Comparison of ENCODE assay signal across 8 mouse cellular contexts in the genomic region with DNA sequence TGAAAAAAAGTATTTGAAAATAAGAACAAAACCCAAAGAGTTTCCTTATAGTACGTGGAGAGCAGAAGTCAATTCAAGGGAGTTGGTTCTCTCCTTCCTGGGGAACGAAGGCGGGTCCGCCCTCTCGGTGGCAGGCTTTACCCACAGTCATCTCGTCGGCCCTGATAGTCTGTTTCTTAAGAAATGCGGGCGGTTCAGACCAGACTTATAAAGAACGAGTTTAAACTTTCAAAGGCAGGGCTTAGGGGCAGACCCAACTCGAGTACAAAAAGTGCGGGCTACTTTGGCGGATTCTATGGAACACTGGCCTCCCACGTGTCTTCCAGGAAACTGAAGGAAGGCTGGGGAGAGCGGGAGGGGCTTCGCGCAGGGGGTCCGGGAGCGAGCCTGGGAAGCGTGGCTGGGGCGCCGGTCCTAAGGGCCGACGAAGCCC. TPM values are rescaled to one million over a fixed set of nuclear protein-coding genes. Genes with fewer than 3 reads are reported as not detected.
A peak's percentile ranks its signal among the peaks of the same experiment; 100 is the strongest.
DNase-seq lines count a peak whose midpoint lies in the region; ATAC-seq and TF ChIP-seq lines count a peak whose summit lies in the region.

No protein-coding gene starts in this region.

- no peak for TF ChIP-seq POLR2A in bone marrow, adult 2 months (IDR thresholded peaks at IDR 0.05; ENCODE audit: borderline replicate concordance, control insufficient read depth, low read depth, low read length)

- H3K9ac ChIP-seq in heart, embryonic 16.5 days (ENCODE audit: low read length) = peak overlapping the region; percentile 98
- H3K9ac ChIP-seq in liver, embryonic 16.5 days (ENCODE audit: low read depth, low read length) = peak overlapping the region; percentile 86

- H3K27me3 ChIP-seq in heart, embryonic 16.5 days (ENCODE audit: control insufficient read depth, insufficient read depth, low read length) = no peaks in the 10 kb centered on the region
- no peaks in the 10 kb centered on the region for H3K27me3 ChIP-seq in liver, embryonic 16.5 days (ENCODE audit: control insufficient read depth, insufficient read depth, low read depth, low read length)

- TF ChIP-seq CTCF in bone marrow, adult 2 months (IDR thresholded peaks at IDR 0.05; ENCODE audit: control insufficient read depth, insufficient read depth, low read length) = peak; percentile 58; the same call in 1 of the 2 replicates

- DNase-seq in kidney, adult 11 months = peak; percentile 87
- DNase-seq in kidney, adult 18-20 months = no peak
- DNase-seq in spleen, adult 18-20 months = peak; percentile 70 to 76
- no peak for DNase-seq in ovary, postnatal 10 days (ENCODE audit: low spot score)
- no peak for DNase-seq in cerebellum, postnatal 10 days

- ATAC-seq in heart, embryonic 16.5 days (replicated peaks; ENCODE audit: extremely low read depth, insufficient read depth, low FRiP score) = peak; percentile 71
- peak; percentile 43 for ATAC-seq in liver, embryonic 16.5 days (ENCODE audit: low read depth)

- H3K4me2 ChIP-seq in heart, embryonic 16.5 days (ENCODE audit: low read depth, low read length) = peak overlapping the region; percentile 90
- peak overlapping the region; percentile 90 for H3K4me2 ChIP-seq in liver, embryonic 16.5 days (ENCODE audit: low read depth, low read length)

- H3K36me3 ChIP-seq in heart, embryonic 16.5 days (ENCODE audit: control insufficient read depth, insufficient read depth) = peaks cover 4% of the 10 kb centered on the region; the same call in 1 of the 2 replicates
- no peaks in the 10 kb centered on the region for H3K36me3 ChIP-seq in liver, embryonic 16.5 days (ENCODE audit: control insufficient read depth, insufficient read depth)

- under 1% methylated on average over 24 of the region's 24 CpGs for WGBS in bone marrow, adult 2 months
- under 1% methylated on average over 24 of the region's 24 CpGs for WGBS in heart, embryonic 16.5 days
- 1% methylated on average over 24 of the region's 24 CpGs for WGBS in liver, embryonic 16.5 days (ENCODE audit: insufficient replicate concordance)

- H3K4me1 ChIP-seq in bone marrow, adult 2 months (ENCODE audit: control insufficient read depth, insufficient read depth, low read length) = no peaks in the 10 kb centered on the region
- peaks cover 13% of the 10 kb centered on the region for H3K4me1 ChIP-seq in heart, embryonic 16.5 days (ENCODE audit: control insufficient read depth, insufficient read depth, low read length)
- peaks cover 25% of the 10 kb centered on the region for H3K4me1 ChIP-seq in liver, embryonic 16.5 days (ENCODE audit: control insufficient read depth, low read depth, low read length)

- peak overlapping the region; percentile 79 for H3K4me3 ChIP-seq in bone marrow, adult 2 months (replicated peaks; ENCODE audit: control insufficient read depth, low read depth, low read length)
- H3K4me3 ChIP-seq in heart, embryonic 16.5 days (ENCODE audit: low read length) = peak overlapping the region; percentile 85
- peak overlapping the region; percentile 97 for H3K4me3 ChIP-seq in liver, embryonic 16.5 days (ENCODE audit: low read depth, low read length)

- no peaks in the 10 kb centered on the region for H3K9me3 ChIP-seq in heart, embryonic 16.5 days (replicated peaks; ENCODE audit: control insufficient read depth, low read length)
- no peaks in the 10 kb centered on the region for H3K9me3 ChIP-seq in liver, embryonic 16.5 days (replicated peaks; ENCODE audit: control insufficient read depth, low read length)

- H3K27ac ChIP-seq in bone marrow, adult 2 months (ENCODE audit: control insufficient read depth, insufficient read depth, low read depth, low read length, poor library complexity) = peak overlapping the region; percentile 100
- H3K27ac ChIP-seq in heart, embryonic 16.5 days (ENCODE audit: low read length) = peak overlapping the region; percentile 98
- H3K27ac ChIP-seq in liver, embryonic 16.5 days (ENCODE audit: low read length) = peak overlapping the region; percentile 99

RNA-seq across cellular contexts. Expression of gene Arf6, which starts 0.5 kb away (rescaled TPM):
- 48.1 and 48.4 TPM in 2 replicates for polyA plus RNA-seq in bone marrow, adult 2 months (2011; ENCODE audit: insufficient read depth, insufficient read length, low replicate concordance, missing spikeins)
- polyA plus RNA-seq in heart, embryonic 16.5 days (2015; fragmentation: Nextera tagmentation; extraction: Ambion mirVana) = 31.1 and 32.3 TPM in 2 replicates
- 21.8 TPM in 2 replicates for polyA plus RNA-seq in liver, embryonic 16.5 days (2015; fragmentation: Nextera tagmentation; extraction: Ambion mirVana)

RNA-seq across cellular contexts. Expression of gene Gm9887, which starts 0.8 kb away (rescaled TPM):
- polyA plus RNA-seq in bone marrow, adult 2 months (2011; ENCODE audit: insufficient read depth, insufficient read length, low replicate concordance, missing spikeins) = not detected in 2 replicates
- 1.5 and 1.7 TPM in 2 replicates for polyA plus RNA-seq in heart, embryonic 16.5 days (2015; fragmentation: Nextera tagmentation; extraction: Ambion mirVana)
- polyA plus RNA-seq in liver, embryonic 16.5 days (2015; fragmentation: Nextera tagmentation; extraction: Ambion mirVana) = 0.32 and 1.1 TPM in 2 replicates

RNA-seq across cellular contexts. Expression of gene Nemf, which starts 14.5 kb away (rescaled TPM):
- 28.9 and 43.5 TPM in 2 replicates for polyA plus RNA-seq in bone marrow, adult 2 months (2011; ENCODE audit: insufficient read depth, insufficient read length, low replicate concordance, missing spikeins)
- 62.6 and 68.5 TPM in 2 replicates for polyA plus RNA-seq in heart, embryonic 16.5 days (2015; fragmentation: Nextera tagmentation; extraction: Ambion mirVana)
- polyA plus RNA-seq in liver, embryonic 16.5 days (2015; fragmentation: Nextera tagmentation; extraction: Ambion mirVana) = 33.7 and 34.2 TPM in 2 replicates

Comparison
In these comparisons a context has a peak if more than half of its experiments do, and no peak if none do; other contexts are left out.
1. DNase-seq: peak in kidney, adult 11 months (single experiment) and spleen, adult 18-20 months (2 of 2); none in kidney, adult 18-20 months (single experiment), ovary, postnatal 10 days (single experiment) and cerebellum, postnatal 10 days (0 of 2).
2. Peak in every context shown above with its lines, with median percentiles within 50 percentile points of each other: H3K27ac ChIP-seq and H3K4me3 ChIP-seq.